Mouse (Mus musculus) megakaryocyte, embryonic 14.5 days (primary cell): ENCODE data around the gene Tbx4. TPM values are rescaled to one million over a fixed set of nuclear protein-coding genes. Genes with fewer than 3 reads are reported as not detected.
A peak's percentile ranks its signal among the peaks of the same experiment; 100 is the strongest.

Experiments used
- H3K27me3 ChIP-seq: replicated peaks from 2 replicates; pipeline ENCODE3; 2012; ENCODE audit warnings: inconsistent platforms
- H3K36me3 ChIP-seq: replicated peaks from 2 replicates; pipeline ENCODE3; 2012; ENCODE audit warnings: low read length, inconsistent platforms, mixed read lengths
- H3K4me1 ChIP-seq: 2 replicates; pipeline ENCODE4 v1.6.1; 2012; ENCODE audit warnings: inconsistent platforms
- H3K4me3 ChIP-seq: replicated peaks from 2 replicates; pipeline ENCODE3; 2012; ENCODE audit warnings: moderate library complexity, mild to moderate bottlenecking, inconsistent platforms
- H3K9me3 ChIP-seq: 2 replicates; pipeline ENCODE4 v1.6.1; 2012; ENCODE audit warnings: inconsistent platforms
- FLI1 ChIP-seq: IDR thresholded peaks from 2 replicates; pipeline ENCODE4 v1.6.1; 2012; ENCODE audit warnings: low read length, inconsistent platforms, mixed read lengths
- GATA1 ChIP-seq: IDR thresholded peaks from 3 replicates; pipeline ENCODE4 v1.6.1; 2012; ENCODE audit warnings: mixed read lengths, low read length, inconsistent platforms, borderline replicate concordance
- polyA plus RNA-seq: library from polyadenylated mRNA; stranded (reverse); fragments of >175 nt; gene quantifications from 2 replicates; pipeline ENCODE4 v1.2.3, GENCODE M21; 2012; ENCODE audit warnings: low replicate concordance; ENCODE audit not compliant: insufficient read depth

Gene Tbx4
- polyA plus RNA-seq, 1 experiment, result not detected

GRCm38 (mm10) chr11:85889056-85889729 is 3.0 kb downstream of the Tbx4 start:
- H3K4me3 ChIP-seq, result no peak overlapping the region
- peaks cover 99% of the 10 kb centered on the region for H3K27me3 ChIP-seq
- H3K36me3 ChIP-seq, result no peaks in the 10 kb centered on the region
- H3K4me1 ChIP-seq, result peaks cover 39% of the 10 kb centered on the region
- no peak for TF ChIP-seq GATA1
- no peak for TF ChIP-seq FLI1
- H3K9me3 ChIP-seq, result peaks cover 12% of the 10 kb centered on the region

GRCm38 (mm10) chr11:85889730-85890562 is 3.7 kb downstream of the Tbx4 start:
- Histone ChIP-seq H3K4me1 (peaks cover 44% of the 10 kb centered on the region), H3K9me3 (peaks cover 12% of the 10 kb centered on the region), H3K27me3 (peaks cover 98% of the 10 kb centered on the region)

DNA sequence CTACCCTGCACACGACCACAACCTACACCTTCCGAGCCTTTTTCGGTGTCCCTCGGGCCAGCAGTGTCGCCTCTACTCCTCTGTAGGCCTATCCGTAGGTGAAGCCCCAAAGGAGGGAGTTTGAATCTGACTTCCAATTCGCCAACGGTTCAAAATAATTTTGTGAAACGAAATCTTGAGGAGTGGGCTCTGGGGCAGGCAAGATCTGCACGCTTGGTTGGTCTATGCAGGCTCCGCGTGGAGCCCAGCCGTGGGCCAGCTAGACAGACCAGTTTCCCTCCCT is 4.3 kb downstream of the Tbx4 start:
- no peaks in the 10 kb centered on the region for H3K36me3 ChIP-seq
- peaks cover 98% of the 10 kb centered on the region for H3K27me3 ChIP-seq
- peaks cover 11% of the 10 kb centered on the region for H3K9me3 ChIP-seq
- H3K4me1 ChIP-seq, result peaks cover 47% of the 10 kb centered on the region
- TF ChIP-seq GATA1, result no peak
- no peak for TF ChIP-seq FLI1
- no peak overlapping the region for H3K4me3 ChIP-seq

More at GRCm38 (mm10) chr11:85889730-85890562, 3.7 kb downstream of the Tbx4 start:
- H3K4me3 ChIP-seq, result no peak overlapping the region
- no peak for TF ChIP-seq GATA1
- TF ChIP-seq FLI1, result no peak
- H3K36me3 ChIP-seq, result no peaks in the 10 kb centered on the region

DNA sequence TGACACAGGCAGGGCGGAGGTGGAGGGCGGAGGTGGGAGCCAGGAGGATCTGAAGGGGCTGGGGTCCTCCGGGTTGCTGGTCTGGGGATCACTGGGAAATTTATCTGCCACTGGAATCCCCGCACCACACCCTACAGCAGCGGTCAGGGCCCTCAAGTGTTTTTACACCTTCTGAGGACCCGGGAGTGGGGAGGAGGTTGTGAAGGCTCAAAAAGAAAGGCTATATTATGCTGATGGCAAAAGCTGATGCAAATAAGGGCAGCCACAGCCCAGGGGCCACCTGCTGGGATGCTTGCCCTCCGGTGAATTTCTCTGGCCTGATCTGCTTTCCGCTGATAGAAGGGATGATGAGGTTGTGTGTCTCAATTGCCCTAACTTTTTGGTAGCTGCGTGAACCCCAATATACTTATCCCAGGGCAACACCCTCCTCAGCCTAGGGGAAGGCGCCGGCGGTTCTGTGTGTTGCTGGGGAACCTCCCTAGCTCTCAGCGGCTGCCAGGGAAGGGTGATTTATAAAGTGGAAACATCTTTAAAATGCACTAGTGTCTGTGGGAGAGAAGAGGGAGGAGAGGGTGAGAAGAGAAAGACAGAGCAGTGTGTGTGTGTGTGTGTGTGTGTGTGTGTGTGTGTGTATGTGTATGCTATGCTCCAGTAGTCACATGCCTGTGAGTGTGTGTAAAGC is 4.9 kb downstream of the Tbx4 start:
- no peaks in the 10 kb centered on the region for H3K36me3 ChIP-seq
- no peak for TF ChIP-seq FLI1
- no peak for TF ChIP-seq GATA1
- H3K9me3 ChIP-seq, result peaks cover 6% of the 10 kb centered on the region; the same call in 1 of the 2 replicates
- peaks cover 48% of the 10 kb centered on the region for H3K4me1 ChIP-seq
- peaks cover 98% of the 10 kb centered on the region for H3K27me3 ChIP-seq
- no peak overlapping the region for H3K4me3 ChIP-seq

GRCm38 (mm10) chr11:85891692-85892040 is 5.4 kb downstream of the Tbx4 start:
- H3K4me1 ChIP-seq, result peaks cover 51% of the 10 kb centered on the region
- TF ChIP-seq FLI1, result no peak
- no peak for TF ChIP-seq GATA1
- peaks cover 97% of the 10 kb centered on the region for H3K27me3 ChIP-seq
- no peaks in the 10 kb centered on the region for H3K36me3 ChIP-seq
- H3K9me3 ChIP-seq, result 0 out of 2 replicates have a peak, but pooled peaks cover 2% of the 10 kb centered on the region
- no peak overlapping the region for H3K4me3 ChIP-seq

- Histone ChIP-seq H3K4me3 (no peak overlapping the region), H3K27me3 (peaks cover 98% of the 10 kb centered on the region), H3K4me1 (peaks cover 51% of the 10 kb centered on the region), H3K9me3 (0 out of 2 replicates have a peak, but pooled peaks cover 2% of the 10 kb centered on the region), H3K36me3 (no peaks in the 10 kb centered on the region)
- no peak for TF ChIP-seq GATA1
- TF ChIP-seq FLI1, result no peak
These were observed 6.5 kb downstream of the Tbx4 start for GRCm38 (mm10) chr11:85892771-85893170.

GRCm38 (mm10) chr11:85893400-85894135 is 7.3 kb downstream of the Tbx4 start:
- Histone ChIP-seq H3K4me3 (no peak overlapping the region), H3K9me3 (no peaks in the 10 kb centered on the region), H3K27me3 (peaks cover 98% of the 10 kb centered on the region), H3K4me1 (peaks cover 46% of the 10 kb centered on the region), H3K36me3 (no peaks in the 10 kb centered on the region)
- TF ChIP-seq FLI1, result no peak
- no peak for TF ChIP-seq GATA1

DNA sequence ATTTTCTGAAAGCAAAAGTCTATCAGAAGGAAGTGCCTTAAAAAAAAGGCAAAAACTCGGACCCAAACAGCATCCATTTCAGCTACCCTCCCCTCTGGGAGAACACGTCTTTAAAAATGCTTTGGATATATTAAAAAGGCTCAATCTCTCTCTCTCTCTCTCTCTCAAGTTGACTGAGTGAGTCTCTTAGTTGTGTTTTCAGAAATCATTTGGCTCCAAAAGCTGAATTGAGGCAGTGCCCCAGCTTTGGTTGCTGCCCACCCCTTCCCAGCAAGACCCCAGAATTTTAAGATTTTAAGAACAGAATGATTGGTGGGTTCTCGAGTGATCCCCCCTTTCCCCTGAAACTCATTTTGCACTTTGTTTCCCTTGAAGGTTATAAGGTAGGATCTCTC is 7.9 kb downstream of the Tbx4 start:
- Histone ChIP-seq H3K9me3 (no peaks in the 10 kb centered on the region), H3K4me1 (peaks cover 44% of the 10 kb centered on the region), H3K27me3 (peaks cover 97% of the 10 kb centered on the region), H3K4me3 (no peak overlapping the region), H3K36me3 (no peaks in the 10 kb centered on the region)
- no peak for TF ChIP-seq GATA1
- TF ChIP-seq FLI1, result no peak

DNA sequence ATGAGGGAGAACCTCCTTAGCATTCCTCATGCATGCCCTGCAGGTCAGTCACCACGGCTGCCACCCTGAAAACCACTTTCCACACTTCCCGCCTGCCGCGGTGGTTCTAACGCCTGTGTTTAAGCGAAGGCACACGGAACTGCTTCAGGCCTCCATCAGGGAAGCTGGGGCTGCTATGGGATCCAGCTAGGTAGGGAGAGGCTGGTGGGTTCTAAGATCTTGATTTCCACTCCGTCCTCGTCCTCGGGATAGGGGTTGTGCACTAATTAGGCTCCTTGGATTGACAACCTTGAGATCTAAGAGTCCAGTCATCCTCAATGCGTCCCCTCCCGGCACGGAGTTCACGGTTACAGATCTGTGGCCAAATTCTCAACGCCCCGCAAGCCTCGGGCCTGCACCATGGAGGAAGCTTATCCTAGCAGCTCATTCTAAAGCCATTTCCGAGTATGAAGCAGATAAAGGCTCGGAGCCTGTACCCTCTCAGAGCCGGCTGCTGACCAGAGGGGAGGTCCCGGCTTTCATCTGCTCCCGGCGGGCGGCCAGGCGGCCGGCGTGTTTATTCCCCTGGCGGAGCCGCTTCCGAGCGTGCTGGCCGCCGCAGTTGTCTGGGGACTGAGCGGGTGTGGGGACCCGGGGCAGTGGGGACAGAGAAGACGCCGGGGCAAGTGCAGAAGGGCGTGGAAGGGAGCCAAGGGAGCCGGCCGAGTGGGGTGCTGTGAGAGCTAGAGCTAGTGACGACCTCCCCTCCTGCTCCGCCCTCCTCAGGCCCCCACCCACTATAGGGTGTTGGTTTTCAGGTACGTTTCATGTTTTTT is 8.7 kb downstream of the Tbx4 start:
- Histone ChIP-seq H3K9me3 (no peaks in the 10 kb centered on the region), H3K27me3 (peaks cover 95% of the 10 kb centered on the region), H3K4me1 (peaks cover 41% of the 10 kb centered on the region), H3K36me3 (no peaks in the 10 kb centered on the region), H3K4me3 (peak overlapping the region; percentile 26)
- no peak for TF ChIP-seq FLI1
- no peak for TF ChIP-seq GATA1
